Mouse (Mus musculus) forebrain, embryonic 15.5 days (tissue): Measurements from ENCODE around the gene Adamtsl1. TPM values are rescaled to one million over a fixed set of nuclear protein-coding genes. Genes with fewer than 3 reads are reported as not detected.

Experiments
- ATAC-seq: fragments of 200-750 bp; cut with Nextera tagmentation; replicated peaks from 2 replicates; pipeline ENCODE4 v1.8.0; 2017; ENCODE audit warnings: mild to moderate bottlenecking, moderate TSS enrichment, moderate library complexity
- H3K27ac ChIP-seq: fragments of 300-500 bp; sonication (generic); replicated peaks from 2 replicates; pipeline ENCODE4 v1.5.1; 2015; ENCODE audit warnings: mild to moderate bottlenecking, inconsistent platforms
- H3K27me3 ChIP-seq: fragments of 300-500 bp; sonication (generic); 2 replicates; pipeline ENCODE4 v1.6.1; 2015; ENCODE audit warnings: inconsistent platforms
- H3K36me3 ChIP-seq: fragments of 300-500 bp; sonication (generic); 2 replicates; pipeline ENCODE4 v1.6.1; 2015; ENCODE audit warnings: mild to moderate bottlenecking, inconsistent platforms
- H3K4me1 ChIP-seq: fragments of 300-500 bp; sonication (generic); 2 replicates; pipeline ENCODE4 v1.6.1; 2015; ENCODE audit warnings: inconsistent platforms
- H3K4me2 ChIP-seq: fragments of 300-500 bp; sonication (generic); replicated peaks from 2 replicates; pipeline ENCODE4 v1.6.1; 2015; ENCODE audit warnings: mild to moderate bottlenecking, inconsistent platforms
- H3K4me3 ChIP-seq: fragments of 300-500 bp; sonication (generic); 2 replicates; pipeline ENCODE4 v1.5.1; 2015; ENCODE audit warnings: mild to moderate bottlenecking, inconsistent platforms
- H3K9ac ChIP-seq: fragments of 300-500 bp; sonication (generic); replicated peaks from 2 replicates; pipeline ENCODE4 v1.6.1; 2015; ENCODE audit warnings: mild to moderate bottlenecking, inconsistent platforms
- H3K9me3 ChIP-seq: fragments of 300-500 bp; sonication (generic); 2 replicates; pipeline ENCODE4 v1.6.1; 2016; ENCODE audit warnings: inconsistent platforms
- WGBS: fragments of 180-500 bp; shearing (Covaris S2); methylation state at CpG from one replicate; pipeline ENCODE4 v1.1.7; 2015; ENCODE audit warnings: mixed read lengths; 5-methylcytosine and 5-hydroxymethylcytosine counted together
- polyA plus RNA-seq: library from polyadenylated mRNA; unstranded; fragments of >200 nt; fragmentation: Nextera tagmentation; extraction: Ambion mirVana; gene quantifications from 2 replicates; pipeline ENCODE4 v1.2.1, GENCODE M21; 2015

Gene Adamtsl1
- polyA plus RNA-seq, 1 experiment from 2014 or later: 6.3 TPM

GRCm38 (mm10) chr4:86310806-86311730, 797.1 kb downstream of the Adamtsl1 start:
- Histone ChIP-seq H3K4me2 (no peak overlapping the region), H3K27me3 (no peaks in the 10 kb centered on the region), H3K9ac (no peak overlapping the region), H3K4me1 (no peaks in the 10 kb centered on the region), H3K4me3 (no peak overlapping the region), H3K27ac (no peak overlapping the region), H3K9me3 (no peaks in the 10 kb centered on the region), H3K36me3 (no peaks in the 10 kb centered on the region)
- 69% methylated on average over 7 of the region's 7 CpGs for WGBS
- no peak for ATAC-seq

- Histone ChIP-seq H3K36me3 (no peaks in the 10 kb centered on the region), H3K4me2 (no peak overlapping the region), H3K4me1 (no peaks in the 10 kb centered on the region), H3K9me3 (no peaks in the 10 kb centered on the region), H3K9ac (no peak overlapping the region), H3K27ac (no peak overlapping the region), H3K27me3 (no peaks in the 10 kb centered on the region), H3K4me3 (no peak overlapping the region)
- 80% methylated on average over 2 of the region's 2 CpGs for WGBS
- no peak for ATAC-seq
These were observed 798.4 kb downstream of the Adamtsl1 start for GRCm38 (mm10) chr4:86312366-86312765.

- H3K9me3 ChIP-seq: no peaks in the 10 kb centered on the region
- no peak overlapping the region for H3K9ac ChIP-seq
- H3K27ac ChIP-seq: no peak overlapping the region
- H3K4me2 ChIP-seq: no peak overlapping the region
- no peaks in the 10 kb centered on the region for H3K27me3 ChIP-seq
- 53% methylated on average over 3 of the region's 3 CpGs for WGBS
- H3K36me3 ChIP-seq: no peaks in the 10 kb centered on the region
- H3K4me1 ChIP-seq: no peaks in the 10 kb centered on the region
- no peak for ATAC-seq
- no peak overlapping the region for H3K4me3 ChIP-seq
These were observed 800.5 kb downstream of the Adamtsl1 start for GRCm38 (mm10) chr4:86314442-86314841.

GRCm38 (mm10) chr4:86315122-86315521, 801.1 kb downstream of the Adamtsl1 start:
- H3K4me2 ChIP-seq: no peak overlapping the region
- H3K9me3 ChIP-seq: no peaks in the 10 kb centered on the region
- WGBS: 83% methylated on average over 4 of the region's 4 CpGs
- H3K9ac ChIP-seq: no peak overlapping the region
- H3K4me1 ChIP-seq: no peaks in the 10 kb centered on the region
- no peak overlapping the region for H3K4me3 ChIP-seq
- H3K27me3 ChIP-seq: no peaks in the 10 kb centered on the region
- ATAC-seq: no peak
- H3K27ac ChIP-seq: no peak overlapping the region
- H3K36me3 ChIP-seq: no peaks in the 10 kb centered on the region

- Histone ChIP-seq H3K4me1 (no peaks in the 10 kb centered on the region), H3K27ac (no peak overlapping the region), H3K36me3 (no peaks in the 10 kb centered on the region), H3K9me3 (no peaks in the 10 kb centered on the region), H3K4me2 (no peak overlapping the region), H3K9ac (no peak overlapping the region), H3K4me3 (no peak overlapping the region), H3K27me3 (no peaks in the 10 kb centered on the region)
- 59% methylated on average over 3 of the region's 3 CpGs for WGBS
- ATAC-seq: no peak
These were observed 804.1 kb downstream of the Adamtsl1 start for GRCm38 (mm10) chr4:86317916-86318542.

- H3K27ac ChIP-seq: no peak overlapping the region
- 44% methylated on average over 2 of the region's 2 CpGs for WGBS
These were observed 811.4 kb downstream of the Adamtsl1 start for GRCm38 (mm10) chr4:86325411-86325810.

GRCm38 (mm10) chr4:86326003-86326402, 812.0 kb downstream of the Adamtsl1 start:
- Histone ChIP-seq H3K27ac (no peak overlapping the region), H3K27me3 (no peaks in the 10 kb centered on the region), H3K36me3 (no peaks in the 10 kb centered on the region), H3K4me1 (peaks cover 3% of the 10 kb centered on the region; the same call in 1 of the 2 replicates), H3K9me3 (no peaks in the 10 kb centered on the region), H3K9ac (no peak overlapping the region), H3K4me3 (no peak overlapping the region), H3K4me2 (no peak overlapping the region)
- 80% methylated on average over 5 of the region's 5 CpGs for WGBS
- peak; percentile 43; the same call in 1 of the 2 replicates for ATAC-seq

More at GRCm38 (mm10) chr4:86325411-86325810, 811.4 kb downstream of the Adamtsl1 start:
- H3K9ac ChIP-seq: no peak overlapping the region
- no peaks in the 10 kb centered on the region for H3K27me3 ChIP-seq
- ATAC-seq: no peak
- H3K9me3 ChIP-seq: no peaks in the 10 kb centered on the region
- no peak overlapping the region for H3K4me2 ChIP-seq
- no peaks in the 10 kb centered on the region for H3K36me3 ChIP-seq
- no peak overlapping the region for H3K4me3 ChIP-seq
- H3K4me1 ChIP-seq: peaks cover 3% of the 10 kb centered on the region; the same call in 1 of the 2 replicates

- Histone ChIP-seq H3K27ac (no peak overlapping the region), H3K4me3 (no peak overlapping the region), H3K27me3 (no peaks in the 10 kb centered on the region), H3K36me3 (no peaks in the 10 kb centered on the region), H3K4me1 (peaks cover 3% of the 10 kb centered on the region; the same call in 1 of the 2 replicates), H3K9ac (no peak overlapping the region), H3K9me3 (no peaks in the 10 kb centered on the region), H3K4me2 (no peak overlapping the region)
- WGBS: 85% methylated on average over 8 of the region's 8 CpGs
- no peak for ATAC-seq
These were observed 812.7 kb downstream of the Adamtsl1 start for GRCm38 (mm10) chr4:86326638-86327037.

- H3K4me3 ChIP-seq: no peak overlapping the region
- H3K27me3 ChIP-seq: no peaks in the 10 kb centered on the region
- no peak overlapping the region for H3K9ac ChIP-seq
- 87% methylated on average over 1 of the region's 1 CpGs for WGBS
- no peak for ATAC-seq
- H3K4me1 ChIP-seq: peaks cover 3% of the 10 kb centered on the region; the same call in 1 of the 2 replicates
- no peaks in the 10 kb centered on the region for H3K36me3 ChIP-seq
- H3K27ac ChIP-seq: no peak overlapping the region
- no peak overlapping the region for H3K4me2 ChIP-seq
- H3K9me3 ChIP-seq: no peaks in the 10 kb centered on the region
These were observed 815.5 kb downstream of the Adamtsl1 start for GRCm38 (mm10) chr4:86329481-86329880.

GRCm38 (mm10) chr4:86335861-86336415, 822.0 kb downstream of the Adamtsl1 start:
- 25% methylated on average over 10 of the region's 10 CpGs for WGBS
- Histone ChIP-seq H3K4me1 (peaks cover 8% of the 10 kb centered on the region), H3K4me2 (no peak overlapping the region), H3K27ac (no peak overlapping the region), H3K4me3 (no peak overlapping the region), H3K9me3 (no peaks in the 10 kb centered on the region), H3K9ac (no peak overlapping the region), H3K27me3 (no peaks in the 10 kb centered on the region), H3K36me3 (no peaks in the 10 kb centered on the region)
- ATAC-seq: no peak

- Histone ChIP-seq H3K27ac (no peak overlapping the region), H3K9ac (no peak overlapping the region), H3K4me2 (no peak overlapping the region), H3K4me1 (peaks cover 8% of the 10 kb centered on the region), H3K9me3 (no peaks in the 10 kb centered on the region), H3K36me3 (no peaks in the 10 kb centered on the region), H3K4me3 (no peak overlapping the region), H3K27me3 (no peaks in the 10 kb centered on the region)
- ATAC-seq: no peak
- 89% methylated on average over 6 of the region's 6 CpGs for WGBS
These were observed 823.3 kb downstream of the Adamtsl1 start for GRCm38 (mm10) chr4:86337216-86337765.

- Histone ChIP-seq H3K4me3 (no peak overlapping the region), H3K9ac (no peak overlapping the region), H3K36me3 (no peaks in the 10 kb centered on the region), H3K4me2 (no peak overlapping the region), H3K9me3 (no peaks in the 10 kb centered on the region), H3K27me3 (no peaks in the 10 kb centered on the region), H3K4me1 (no peaks in the 10 kb centered on the region), H3K27ac (no peak overlapping the region)
- no peak for ATAC-seq
- 89% methylated on average over 4 of the region's 4 CpGs for WGBS
These were observed 835.4 kb downstream of the Adamtsl1 start for GRCm38 (mm10) chr4:86349341-86349740.
